Mouse (Mus musculus) MN1 (cell line): Measurements from ENCODE around the gene Zmym3.
A peak's percentile ranks its signal among the peaks of the same experiment; 100 is the strongest.

ENCODE experiments used
- DNase-seq: peaks from one replicate; pipeline ENCODE4 v3.0.0-alpha.2; 2016; ENCODE audit warnings: low spot score

Zmym3 gene

DNA sequence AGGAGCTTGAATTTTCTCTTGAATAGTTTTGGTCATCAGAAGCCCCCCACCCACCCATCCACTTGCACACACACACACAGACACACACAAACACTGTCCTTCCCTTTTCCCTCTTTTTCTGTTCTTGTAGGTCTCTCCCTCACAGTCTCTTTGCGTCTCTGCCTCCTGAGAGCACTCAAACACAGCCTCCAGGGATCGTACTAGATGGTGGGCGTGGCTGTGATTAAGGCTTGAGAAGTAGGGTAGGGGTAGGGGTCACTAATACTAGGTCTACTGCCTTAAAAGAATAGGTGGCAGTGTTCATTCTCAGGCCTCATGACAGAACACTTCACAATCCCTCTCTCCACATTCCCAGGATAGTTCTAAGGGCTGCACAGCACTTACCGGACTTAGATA, at the start of gene Zmym3:
Gene Zmym3, minus strand, starts transcription at position 150 of the 396 bp plus-strand sequence.
- DNase-seq, result no peak

DNA sequence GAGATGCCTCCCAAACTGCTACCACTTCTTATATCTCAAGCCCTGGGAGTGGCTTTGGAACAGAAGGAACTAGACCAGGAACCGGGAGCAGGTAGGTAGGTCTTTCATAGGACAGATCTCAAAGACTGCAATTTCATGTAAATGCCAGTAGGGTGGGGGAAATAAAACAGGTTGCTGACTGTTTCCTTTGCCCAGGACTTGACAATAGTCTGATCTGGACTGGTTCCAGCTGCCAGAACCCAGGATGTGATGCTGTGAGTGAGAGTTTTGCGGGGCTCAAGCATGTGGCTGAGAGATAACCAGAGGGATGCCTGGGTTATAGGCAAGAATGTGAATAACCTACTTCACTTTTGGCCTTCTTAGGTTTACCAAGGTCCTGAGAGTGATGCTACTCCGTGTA, 30.9 kb upstream of the Zmym3 start:
- DNase-seq, result no peak

DNA sequence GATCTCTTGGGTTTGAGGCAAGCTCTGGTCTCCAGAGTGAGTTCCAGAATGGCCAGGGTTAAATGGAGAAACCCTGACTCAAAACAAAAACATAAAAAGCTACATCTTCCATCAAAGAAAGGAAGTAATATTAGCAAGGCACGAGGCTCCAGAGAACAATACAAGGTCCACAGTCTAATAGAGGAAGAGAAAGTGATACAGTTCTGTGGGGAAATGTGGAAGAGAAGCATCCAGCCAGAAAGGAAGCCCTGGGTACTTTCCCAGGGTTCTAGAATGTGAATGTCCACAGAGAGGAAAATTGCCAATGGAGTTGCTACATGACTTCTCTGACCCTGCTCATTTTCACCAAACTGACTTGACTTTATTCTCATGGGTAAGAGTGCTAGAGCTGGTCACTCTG, 30.5 kb upstream of the Zmym3 start:
- no peak for DNase-seq

DNA sequence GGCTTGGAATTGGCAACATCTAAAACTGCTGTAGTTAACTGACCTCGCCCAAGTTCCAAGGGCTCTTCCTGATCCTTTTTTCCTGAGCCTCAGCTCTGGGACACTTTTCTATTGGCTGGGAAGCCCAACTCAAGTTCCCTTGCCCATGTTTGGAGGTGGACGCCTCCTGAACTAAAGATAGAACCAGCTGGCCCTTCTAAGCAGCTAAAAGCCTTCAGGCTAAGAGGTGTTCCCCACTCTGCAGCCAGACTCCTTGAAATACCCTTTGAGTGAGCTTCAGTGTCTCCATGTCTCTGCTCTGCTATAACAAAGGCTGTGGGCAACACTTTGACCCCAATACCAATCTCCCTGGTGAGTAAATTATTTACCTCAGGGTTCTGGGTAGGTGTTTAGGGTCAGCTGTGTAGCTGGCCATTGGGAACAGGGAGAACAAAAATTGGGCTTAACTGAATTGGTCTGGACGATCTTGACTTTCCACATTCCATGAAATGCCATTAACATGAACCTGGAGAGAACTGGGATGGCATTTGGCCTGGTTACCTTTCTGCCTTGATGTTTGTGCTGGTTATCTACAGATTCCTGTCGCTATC, 28.3 kb upstream of the Zmym3 start, which contains the start of gene Itgb1bp2:
Gene Itgb1bp2, plus strand, starts transcription at position 203 of the 590 bp plus-strand sequence.
- DNase-seq, result no peak

DNA sequence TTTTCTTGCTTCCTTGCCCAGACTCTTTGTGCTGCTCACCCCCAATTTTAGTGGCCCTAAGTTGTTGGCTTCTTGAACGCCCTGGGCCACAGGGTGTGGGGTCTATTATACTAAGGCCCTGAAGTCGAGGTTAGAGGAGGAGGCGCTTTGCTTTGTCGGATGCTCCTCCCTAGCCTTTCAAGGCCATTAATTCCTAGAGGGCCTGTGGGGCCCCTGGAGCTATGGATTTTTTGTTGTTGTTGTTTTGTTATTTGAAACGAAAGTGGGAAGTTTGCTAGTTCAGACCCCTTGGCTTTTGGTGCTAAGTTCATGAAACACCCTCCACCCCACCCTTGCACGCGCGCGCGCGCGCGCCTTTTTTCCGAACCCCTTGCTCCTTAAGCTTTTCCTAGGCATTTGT, 9.3 kb upstream of the Zmym3 start:
- DNase-seq, result peak; percentile 21

DNA sequence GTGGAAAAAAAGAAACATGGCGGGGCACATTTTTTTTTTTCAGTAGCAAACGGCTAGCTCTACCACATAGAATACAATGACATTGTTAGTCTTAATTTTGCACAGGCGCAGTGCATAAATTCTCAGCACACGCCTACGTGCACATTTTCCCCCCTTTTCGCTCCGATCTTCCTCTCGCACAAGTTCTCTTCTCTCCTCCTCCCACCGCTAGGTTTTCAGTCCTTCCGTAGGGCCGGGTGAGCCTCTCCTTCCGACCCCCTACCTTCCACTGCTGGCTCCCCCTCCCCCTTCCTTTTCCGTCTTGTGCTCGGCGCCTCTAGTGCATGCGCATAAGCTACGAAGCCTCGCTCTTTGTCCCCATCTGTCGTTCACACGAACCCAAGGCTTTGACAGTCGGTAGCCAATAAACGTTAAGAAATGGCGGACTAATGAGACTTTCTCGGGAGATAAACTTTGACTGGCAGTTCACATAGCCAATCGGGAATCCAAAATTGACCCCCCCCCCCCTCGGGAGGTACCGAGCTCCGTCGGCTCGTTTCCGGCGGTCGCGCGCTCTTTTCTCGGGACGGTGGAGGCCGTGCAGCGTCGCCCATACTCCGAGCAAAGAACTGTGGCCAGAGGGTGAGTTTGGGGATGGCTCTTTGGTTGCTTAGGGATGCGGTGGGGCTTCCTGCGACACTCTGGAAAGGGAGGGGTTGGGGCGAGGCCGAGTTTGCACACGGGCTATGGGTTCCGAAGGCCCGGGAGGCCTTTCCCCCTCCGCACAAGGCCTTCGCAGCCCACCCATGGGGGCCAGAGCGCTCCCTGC, 8.7 kb upstream of the Zmym3 start, which contains the start of gene Nono:
Gene Nono, plus strand, starts transcription at position 177 of the 808 bp plus-strand sequence.
- DNase-seq, result peak; percentile 93

DNA sequence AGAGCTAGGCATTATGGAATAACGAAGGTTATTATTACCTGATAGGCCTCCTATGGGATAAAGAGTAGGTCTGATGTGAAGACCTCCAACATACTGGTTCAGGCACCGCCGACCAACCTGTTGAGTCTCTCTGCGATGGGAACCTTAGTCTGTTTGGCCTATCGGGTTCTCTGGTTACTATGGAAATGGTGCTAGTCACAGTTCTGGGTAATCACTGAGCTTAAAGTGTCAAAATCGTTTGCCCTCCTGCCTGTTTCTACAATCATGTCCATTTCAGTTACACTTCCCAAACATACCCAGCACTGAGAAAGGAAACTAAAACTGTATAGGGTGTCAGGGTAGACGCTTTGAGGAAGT, 8.1 kb upstream of the Zmym3 start:
- DNase-seq, result peak; percentile 37

DNA sequence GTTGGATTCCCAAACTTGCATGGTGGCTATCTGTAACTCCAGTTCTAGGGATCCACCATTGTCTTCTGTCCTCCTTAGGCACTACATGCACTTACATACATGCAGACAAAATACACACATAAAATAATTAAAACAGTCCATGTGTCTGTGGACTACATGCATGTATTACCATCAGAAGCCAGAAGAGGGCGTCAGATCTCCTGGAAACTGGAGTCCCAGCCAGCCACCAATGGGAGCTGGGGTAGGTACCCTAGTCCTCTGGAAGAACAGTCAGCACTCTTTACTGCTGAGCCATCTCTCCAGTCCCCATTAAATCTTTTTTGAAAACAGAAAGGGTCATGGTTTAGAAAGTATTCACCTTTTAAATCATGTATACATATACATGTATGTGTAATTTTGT, 7.1 kb upstream of the Zmym3 start:
- DNase-seq, result no peak

DNA sequence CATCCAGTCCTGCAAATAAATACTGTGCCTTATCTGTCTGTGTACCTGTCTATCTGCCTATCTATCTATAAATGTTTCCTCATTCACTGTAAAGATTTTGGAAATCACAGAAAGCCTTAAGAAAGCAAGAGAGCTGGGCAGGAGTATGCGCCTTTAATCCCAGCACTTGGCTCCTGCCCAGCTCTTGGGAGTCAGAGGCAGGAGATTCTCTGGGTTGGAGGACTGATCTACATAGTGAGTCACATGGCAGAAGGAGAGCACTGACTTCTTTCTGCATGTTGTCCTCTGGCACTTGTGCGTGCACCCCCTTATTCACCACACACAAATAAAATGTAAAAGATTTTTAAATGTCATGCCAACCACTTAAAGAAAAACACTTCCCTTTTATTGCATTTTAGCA, 2.8 kb upstream of the Zmym3 start:
- no peak for DNase-seq

DNA sequence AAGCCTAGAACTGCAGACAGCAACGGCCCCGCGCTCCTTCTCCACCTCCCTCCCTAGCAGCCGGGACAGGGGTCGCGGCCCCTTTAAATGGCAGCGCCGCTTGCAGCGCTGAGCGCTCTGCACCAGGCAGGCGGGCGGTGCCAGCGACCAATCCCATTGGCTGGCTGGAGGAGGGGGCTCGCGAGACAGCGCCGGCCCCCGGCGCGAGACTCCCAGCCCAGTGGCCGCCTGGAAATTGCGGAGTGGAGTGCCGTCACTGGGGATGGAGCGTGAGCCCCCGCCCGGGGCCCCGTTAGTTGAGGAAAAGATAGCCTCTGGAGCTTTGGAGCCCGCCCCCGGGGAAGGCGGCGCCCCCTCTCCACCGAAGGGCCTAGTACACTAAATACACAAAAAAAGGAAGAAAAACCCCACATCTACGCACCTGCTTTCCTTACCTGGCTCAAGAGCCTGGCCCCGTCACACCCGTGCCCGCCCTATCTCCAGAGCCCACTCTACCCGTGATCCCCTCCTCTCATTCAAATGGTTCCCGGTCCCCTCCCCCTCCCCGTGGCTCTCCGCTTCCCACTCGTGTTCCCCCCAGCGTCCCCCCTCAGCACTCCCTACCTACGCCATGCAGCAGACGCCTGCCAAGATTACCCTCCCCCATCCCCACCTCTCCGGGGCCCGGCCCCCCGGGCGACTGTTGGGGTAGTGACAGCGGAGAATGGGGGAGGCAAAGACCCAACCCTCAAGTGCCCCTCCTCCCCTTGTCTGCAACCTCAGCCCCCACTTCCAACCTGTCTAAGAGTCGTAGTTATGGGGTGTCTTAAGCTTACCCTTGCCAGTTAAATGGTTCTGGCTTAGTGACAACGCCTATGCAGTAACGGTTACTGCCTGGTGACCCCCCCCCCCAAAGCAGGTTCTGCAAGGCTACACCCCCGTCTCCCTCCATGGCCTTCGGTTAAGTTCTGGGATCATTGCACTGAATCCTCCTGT, 637 bp downstream of the Zmym3 start:
- DNase-seq, result peak; percentile 84

DNA sequence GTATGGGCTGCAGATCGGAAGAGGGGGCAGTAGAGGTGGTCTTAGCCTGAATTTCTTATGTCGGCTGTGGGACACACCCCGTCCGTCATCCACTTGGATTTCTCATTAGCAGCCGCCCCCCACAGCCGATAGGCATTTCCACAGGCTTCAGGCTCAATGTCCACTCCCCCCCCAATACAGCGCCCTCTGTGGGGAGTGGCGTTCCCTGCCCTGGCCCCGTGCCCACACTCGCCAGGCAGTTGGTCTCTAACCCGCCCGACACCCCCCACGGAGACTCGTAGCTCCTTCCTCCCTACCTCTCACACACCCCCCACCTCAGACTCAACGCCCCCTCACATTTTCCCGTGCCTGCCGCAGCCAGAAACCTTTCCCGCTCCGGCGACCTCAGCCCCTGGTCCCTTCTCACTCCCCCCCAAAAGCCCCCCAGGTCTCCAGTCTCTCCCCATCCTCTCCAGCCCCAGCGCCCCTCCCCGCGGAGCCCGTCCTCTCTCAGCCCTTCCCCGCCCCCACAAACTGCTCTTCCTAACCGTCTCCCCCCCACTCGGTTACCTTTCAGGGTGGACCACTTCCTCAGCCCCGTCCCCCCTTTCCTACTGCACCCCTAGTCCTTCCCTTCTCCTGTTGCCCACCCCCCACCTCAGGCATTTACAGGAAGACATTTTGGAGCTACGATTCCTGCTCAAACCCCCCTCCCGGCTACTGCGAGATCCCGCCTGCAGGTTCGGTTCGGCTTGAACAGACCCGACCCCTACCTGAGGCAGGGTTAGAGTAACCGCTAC, 1.5 kb downstream of the Zmym3 start:
- peak; percentile 21 for DNase-seq

DNA sequence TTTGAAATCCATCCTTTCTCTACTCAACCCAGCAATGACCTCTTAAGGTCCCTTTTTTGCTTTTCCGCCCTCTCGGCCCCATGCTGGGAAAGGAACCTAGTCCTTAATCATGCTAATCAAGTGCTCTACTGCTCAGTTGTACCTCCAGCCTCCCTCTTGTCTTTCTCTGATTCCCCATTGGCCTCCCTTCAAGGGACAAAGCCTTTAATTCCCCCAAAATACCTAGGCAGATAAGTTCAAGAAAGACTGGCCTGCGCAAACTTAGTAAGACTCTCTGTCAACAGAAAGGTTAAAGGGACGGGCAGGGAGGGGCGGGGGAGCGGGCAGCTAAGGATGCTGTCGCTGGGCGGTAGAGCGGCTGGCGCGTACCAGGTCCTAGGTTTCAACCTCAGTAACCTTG, 24.2 kb downstream of the Zmym3 start:
- DNase-seq, result no peak

DNA sequence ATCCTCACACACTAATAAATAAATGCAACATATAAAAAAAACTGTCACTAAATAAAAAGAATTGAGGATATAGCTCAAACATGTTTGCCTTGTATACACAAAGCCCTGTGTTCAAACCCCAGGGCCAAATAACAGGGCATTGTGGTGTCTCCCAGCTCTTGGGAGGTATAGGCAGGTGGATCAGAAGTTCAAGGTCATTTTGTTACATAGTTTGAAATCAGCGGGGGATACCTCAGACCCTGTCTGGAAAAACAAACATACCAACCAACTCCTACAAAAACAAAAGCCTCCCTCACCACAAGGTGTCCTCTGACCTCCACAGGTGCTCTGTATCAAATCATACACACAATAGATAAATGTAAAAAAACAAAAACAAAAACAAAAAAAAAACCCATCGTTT, 26.3 kb downstream of the Zmym3 start:
- no peak for DNase-seq

DNA sequence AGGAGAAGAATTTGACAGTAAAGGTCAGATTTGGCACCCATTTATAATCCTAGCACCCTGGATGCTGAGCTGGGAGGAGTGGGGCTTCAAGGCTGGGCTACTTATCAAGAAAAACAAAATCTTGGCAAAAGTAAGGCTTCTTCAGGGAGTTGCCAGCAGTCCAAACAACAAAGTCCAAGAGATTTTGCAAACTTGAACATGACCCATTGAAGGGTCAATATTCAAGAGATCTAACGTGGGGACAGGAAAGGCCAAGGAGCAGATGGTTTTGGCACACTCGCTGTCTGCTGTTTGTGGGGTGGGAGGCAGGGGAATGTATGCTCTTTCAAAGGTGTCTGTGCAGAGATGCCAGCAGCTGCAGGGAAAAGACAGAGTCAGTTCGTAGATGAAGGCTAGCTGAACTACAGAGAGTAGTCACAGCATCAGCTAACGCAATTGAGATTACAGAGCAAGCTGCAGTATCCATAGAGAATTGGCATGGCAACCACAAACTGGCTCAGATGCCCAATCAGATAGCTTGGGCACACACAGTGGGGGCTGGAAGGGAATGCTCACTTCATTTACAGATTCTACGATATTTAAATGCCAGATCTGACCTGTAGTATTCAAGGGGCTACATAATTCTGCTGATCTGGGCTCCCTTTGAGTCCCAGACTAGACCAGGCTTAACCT, 31.6 kb downstream of the Zmym3 start:
- DNase-seq, result no peak

DNA sequence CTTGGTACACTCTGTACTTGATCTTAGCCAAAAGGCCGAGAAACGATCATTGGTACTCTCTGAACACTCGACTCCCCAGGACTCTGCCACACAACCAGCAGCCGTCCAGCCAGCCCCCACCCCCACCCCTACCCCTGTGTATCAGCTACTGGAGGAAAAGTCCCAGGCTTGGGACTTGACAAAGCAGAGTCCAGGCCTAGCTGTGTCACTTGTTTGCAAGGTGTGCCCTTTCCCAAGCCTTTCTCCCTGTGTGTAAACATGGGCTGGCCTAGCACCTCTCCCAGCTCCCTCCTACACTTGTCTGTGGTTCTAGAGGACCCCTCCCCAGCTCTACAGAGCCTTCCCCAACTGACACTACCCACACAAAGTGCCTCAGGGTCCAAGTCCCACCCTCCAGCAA, 34.4 kb downstream of the Zmym3 start:
- no peak for DNase-seq

DNA sequence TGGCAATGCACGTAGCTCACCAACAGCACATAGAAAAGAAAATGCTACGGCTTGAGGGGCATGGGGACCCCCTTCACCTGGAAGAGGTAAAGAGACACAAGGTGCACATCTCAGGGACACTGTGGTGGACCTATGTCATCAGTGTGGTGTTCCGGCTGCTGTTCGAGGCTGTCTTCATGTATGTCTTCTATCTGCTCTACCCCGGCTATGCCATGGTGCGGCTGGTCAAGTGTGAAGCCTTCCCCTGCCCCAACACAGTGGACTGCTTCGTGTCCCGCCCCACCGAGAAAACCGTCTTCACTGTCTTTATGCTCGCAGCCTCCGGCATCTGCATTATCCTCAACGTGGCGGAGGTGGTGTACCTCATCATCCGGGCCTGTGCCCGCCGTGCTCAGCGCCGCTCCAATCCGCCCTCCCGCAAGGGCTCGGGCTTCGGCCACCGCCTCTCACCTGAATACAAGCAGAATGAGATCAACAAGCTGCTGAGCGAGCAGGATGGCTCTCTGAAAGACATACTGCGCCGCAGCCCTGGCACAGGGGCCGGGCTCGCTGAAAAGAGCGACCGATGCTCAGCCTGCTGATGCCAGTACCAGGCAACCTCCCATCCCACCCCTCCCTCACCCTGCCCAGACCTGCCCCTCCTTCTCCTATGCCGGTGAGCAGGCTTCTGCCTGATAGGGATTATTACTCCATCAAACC, 36.1 kb downstream of the Zmym3 start:
- no peak for DNase-seq

DNA sequence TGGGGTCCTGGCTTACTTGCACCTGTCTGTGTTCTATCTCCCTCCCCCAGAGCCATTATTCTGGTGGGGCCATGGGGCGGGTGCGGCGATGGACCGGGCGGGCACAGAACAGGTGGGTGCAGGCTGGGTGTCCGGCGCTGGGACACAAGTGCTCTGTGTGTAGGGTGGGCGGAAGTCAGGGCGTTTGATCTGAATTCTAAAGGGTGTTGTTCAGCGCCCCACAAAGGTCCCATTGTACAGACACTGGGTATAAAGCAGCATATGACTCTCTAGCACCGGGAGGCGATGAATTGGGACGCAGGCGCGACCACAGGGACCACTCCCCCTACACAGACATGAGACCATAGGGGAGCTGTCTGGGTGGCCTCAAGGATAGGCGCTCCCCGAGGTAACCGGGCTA, 37.2 kb downstream of the Zmym3 start:
- no peak for DNase-seq

DNA sequence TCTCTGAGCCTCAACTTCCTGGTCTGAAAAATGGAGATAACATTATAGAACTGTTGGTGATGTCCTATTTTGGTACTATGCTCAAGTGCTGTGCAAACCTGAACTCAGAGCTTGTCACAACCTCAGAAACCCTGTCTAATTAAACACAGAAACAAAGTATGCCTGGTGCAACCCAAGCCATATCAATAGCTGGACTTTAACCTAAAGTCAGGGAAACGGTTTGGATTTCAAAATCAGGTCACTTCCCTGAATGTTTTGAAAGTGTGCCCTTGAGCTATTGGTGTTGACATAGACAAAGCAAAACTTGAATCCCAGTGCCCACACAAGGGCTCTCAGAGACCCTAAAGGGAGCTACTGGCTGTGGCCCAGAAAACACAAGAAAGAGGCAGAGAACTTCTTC, 40.9 kb downstream of the Zmym3 start:
- no peak for DNase-seq

DNA sequence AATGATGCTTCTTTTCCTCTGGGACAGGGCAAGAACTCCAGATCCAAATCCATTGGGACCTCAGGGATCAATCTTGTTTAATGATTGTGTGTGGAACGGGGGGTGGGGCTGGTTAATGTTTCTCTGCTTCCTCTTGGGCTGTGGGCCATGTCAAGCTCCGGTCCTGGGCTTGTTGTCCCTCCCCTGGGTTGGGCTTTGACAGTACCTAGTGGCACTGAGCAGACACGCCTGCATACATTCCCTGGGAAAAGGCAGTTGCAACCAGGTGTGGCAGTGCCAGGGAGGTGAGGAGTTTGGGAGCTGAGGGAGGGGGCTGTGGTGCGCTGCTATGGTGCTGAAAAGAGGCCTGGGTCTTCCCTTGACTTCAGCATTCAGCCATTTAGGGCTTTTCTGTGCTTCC, 43.6 kb downstream of the Zmym3 start:
- DNase-seq, result no peak

DNA sequence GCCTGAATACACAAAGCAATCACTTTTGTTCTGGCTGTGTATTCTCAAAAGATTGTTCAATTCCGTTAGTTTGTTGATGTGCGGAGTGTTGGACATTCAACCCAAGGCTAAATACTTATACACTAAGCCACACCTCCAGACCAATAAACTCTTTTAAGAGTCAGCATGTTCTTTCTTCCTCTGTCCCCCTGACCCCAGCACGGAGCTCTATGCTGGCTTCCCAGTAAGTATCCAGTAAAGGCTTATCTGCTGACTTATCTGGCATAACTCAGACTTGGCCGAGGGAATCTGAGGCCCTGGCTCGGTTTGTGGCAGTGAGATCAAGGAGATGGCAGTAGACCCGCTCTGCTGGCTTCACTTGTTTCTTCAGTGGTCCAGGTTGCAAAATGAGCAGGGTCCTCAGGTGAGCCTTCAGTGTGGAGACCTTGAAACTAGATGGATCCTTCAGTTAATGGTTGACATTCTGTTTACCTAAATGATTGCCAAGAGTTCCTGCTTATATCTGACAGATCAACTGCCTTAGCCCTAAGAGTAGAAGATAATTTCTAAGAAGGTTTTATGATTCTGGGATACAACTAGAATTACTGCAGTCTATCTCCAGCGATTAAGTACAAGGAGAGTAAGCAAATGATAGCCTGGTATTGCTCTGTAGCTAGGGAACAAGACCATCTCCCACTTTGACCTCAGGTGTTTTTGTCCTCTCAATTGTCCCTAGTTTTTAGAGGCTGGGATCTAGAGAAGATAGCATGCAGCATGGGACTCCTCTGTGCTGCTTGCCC, 44.3 kb downstream of the Zmym3 start, which contains the start of gene Gjb1:
Gene Gjb1, plus strand, starts transcription at position 189 of the 779 bp plus-strand sequence.
- no peak for DNase-seq
